Mouse (Mus musculus): ENCODE results near the gene Lpcat3.

GRCm38 (mm10) chr6:124698751-124699150 is 35.9 kb downstream of the Lpcat3 start:
- TF ChIP-seq CTCF (IDR thresholded peaks at IDR 0.05; ENCODE audit: low read depth, low read length) (no peak), TAL1 (conservative IDR thresholded peaks at IDR 0.05; ENCODE audit: low read depth, low read length) (no peak)
